Mouse (Mus musculus) brain, embryonic 14.5 days (tissue): ENCODE data around the gene Gm3127. TPM values are rescaled to one million over a fixed set of nuclear protein-coding genes. Genes with fewer than 3 reads are reported as not detected.
"Not testable (repeated sequence)": the region's sequence is repeated elsewhere in the genome, so short reads cannot be mapped to it uniquely, and the experiment has no call there.

Experiments
- DNase-seq: peaks from one replicate; pipeline ENCODE4 v3.0.0-alpha.2; 2011; ENCODE audit warnings: low read depth
- polyA plus RNA-seq: library from polyadenylated mRNA; depleted of rRNA; stranded (reverse); fragments of >200 nt; gene quantifications from 2 replicates; pipeline ENCODE4 v1.2.3, GENCODE M21; 2012; rRNA removed

Gm3127 gene
- polyA plus RNA-seq: not detected in 2 replicates

GRCm38 (mm10) chr14:4164730-4165129 is at the start of gene Gm3127:
TSS of gene Gm3127 (plus strand) at chr14:4165030.
- not testable (repeated sequence) for DNase-seq

- DNase-seq: not testable (repeated sequence)
These were observed 23.2 kb upstream of the Gm3127 start for GRCm38 (mm10) chr14:4141646-4142045.

GRCm38 (mm10) chr14:4182030-4182429 is 17.2 kb downstream of the Gm3127 start:
- DNase-seq: peak; percentile 13

GRCm38 (mm10) chr14:4182491-4183210 is 17.8 kb downstream of the Gm3127 start, which contains the start of gene Gm2974:
TSS of gene Gm2974 (plus strand) at chr14:4182576.
- peak; percentile 15 for DNase-seq

GRCm38 (mm10) chr14:4183375-4183774 is 18.5 kb downstream of the Gm3127 start:
- DNase-seq: not testable (repeated sequence)

Other genes with a start within 250 kb of the Gm3127 start
- not detected in 2 replicates for gene Gm3029, start 233.3 kb upstream of the Gm3127 start, polyA plus RNA-seq
- 0.93 and 1.7 TPM in 2 replicates for gene Gm3095, start 201.5 kb upstream of the Gm3127 start, polyA plus RNA-seq
- gene Gm3099, start 166.6 kb upstream of the Gm3127 start, polyA plus RNA-seq: not detected in 2 replicates
- 5.6 and 6.0 TPM in 2 replicates for gene Gm5796, start 141.1 kb upstream of the Gm3127 start, polyA plus RNA-seq
- gene Gm3115, start 80.9 kb upstream of the Gm3127 start, polyA plus RNA-seq: not detected in 2 replicates
- 5.7 and 7.1 TPM in 2 replicates for gene Gm8108, start 54.5 kb upstream of the Gm3127 start, polyA plus RNA-seq
- gene Gm2974, start 17.5 kb downstream of the Gm3127 start, polyA plus RNA-seq: 6.8 and 7.8 TPM in 2 replicates
- gene Gm3138, start 84.6 kb downstream of the Gm3127 start, polyA plus RNA-seq: not detected in 2 replicates
- not detected in 2 replicates for gene Gm3149, start 152.3 kb downstream of the Gm3127 start, polyA plus RNA-seq
- 3.7 and 4.9 TPM in 2 replicates for gene 2610042L04Rik, start 169.7 kb downstream of the Gm3127 start, polyA plus RNA-seq
- gene Gm3159, start 232.5 kb downstream of the Gm3127 start, polyA plus RNA-seq: not detected in 2 replicates